Mouse (Mus musculus): Measurements from ENCODE around the gene Cds1.

GRCm38 (mm10) chr5:101819216-101819615 lies 54.3 kb downstream of the Cds1 start:
- TF ChIP-seq CTCF (IDR thresholded peaks at IDR 0.05; ENCODE audit: low read depth, low read length) (no peak), POLR2AphosphoS5 (IDR thresholded peaks at IDR 0.05; ENCODE audit: insufficient replicate concordance, low read depth, low read length) (no peak), GATA1 (IDR thresholded peaks at IDR 0.05; ENCODE audit: borderline replicate concordance, low read length) (no peak)
